Mouse (Mus musculus) intestine, embryonic 15.5 days (tissue): ENCODE results near the gene Lnx1. TPM values are rescaled to one million over a fixed set of nuclear protein-coding genes. Genes with fewer than 3 reads are reported as not detected.

ENCODE experiments used
- ATAC-seq: fragments of 200-750 bp; cut with Nextera tagmentation; 2 replicates; pipeline ENCODE4 v1.8.0; 2017; ENCODE audit warnings: moderate TSS enrichment, moderate library complexity
- H3K27ac ChIP-seq: fragments of 300-500 bp; sonication (generic); 2 replicates; pipeline ENCODE4 v1.5.1; 2015; ENCODE audit warnings: mild to moderate bottlenecking, inconsistent platforms
- H3K27me3 ChIP-seq: fragments of 300-500 bp; sonication (generic); replicated peaks from 2 replicates; pipeline ENCODE4 v1.6.1; 2015; ENCODE audit warnings: inconsistent platforms
- H3K36me3 ChIP-seq: fragments of 300-500 bp; sonication (generic); 2 replicates; pipeline ENCODE4 v1.6.1; 2015; ENCODE audit warnings: inconsistent platforms
- H3K4me1 ChIP-seq: fragments of 300-500 bp; sonication (generic); replicated peaks from 2 replicates; pipeline ENCODE4 v1.6.1; 2015; ENCODE audit warnings: inconsistent platforms
- H3K4me2 ChIP-seq: fragments of 300-500 bp; sonication (generic); replicated peaks from 2 replicates; pipeline ENCODE4 v1.6.1; 2015; ENCODE audit warnings: mild to moderate bottlenecking, inconsistent platforms
- H3K4me3 ChIP-seq: fragments of 300-500 bp; sonication (generic); replicated peaks from 2 replicates; pipeline ENCODE4 v1.5.1; 2015; ENCODE audit warnings: inconsistent platforms
- H3K9ac ChIP-seq: fragments of 300-500 bp; sonication (generic); 2 replicates; pipeline ENCODE4 v1.6.1; 2015; ENCODE audit warnings: inconsistent platforms
- H3K9me3 ChIP-seq: fragments of 300-500 bp; sonication (generic); 2 replicates; pipeline ENCODE4 v1.6.1; 2016; ENCODE audit warnings: inconsistent platforms
- WGBS: fragments of 180-500 bp; shearing (Covaris S2); methylation state at CpG from one replicate; pipeline ENCODE4 v1.1.7; 2015; 5-methylcytosine and 5-hydroxymethylcytosine counted together
- polyA plus RNA-seq: library from polyadenylated mRNA; unstranded; fragments of >200 nt; fragmentation: Nextera tagmentation; extraction: Ambion mirVana; gene quantifications from 2 replicates; pipeline ENCODE4 v1.2.1, GENCODE M21; 2015

Lnx1 gene
- polyA plus RNA-seq, 1 experiment from 2014 or later: 5.9 TPM

DNA sequence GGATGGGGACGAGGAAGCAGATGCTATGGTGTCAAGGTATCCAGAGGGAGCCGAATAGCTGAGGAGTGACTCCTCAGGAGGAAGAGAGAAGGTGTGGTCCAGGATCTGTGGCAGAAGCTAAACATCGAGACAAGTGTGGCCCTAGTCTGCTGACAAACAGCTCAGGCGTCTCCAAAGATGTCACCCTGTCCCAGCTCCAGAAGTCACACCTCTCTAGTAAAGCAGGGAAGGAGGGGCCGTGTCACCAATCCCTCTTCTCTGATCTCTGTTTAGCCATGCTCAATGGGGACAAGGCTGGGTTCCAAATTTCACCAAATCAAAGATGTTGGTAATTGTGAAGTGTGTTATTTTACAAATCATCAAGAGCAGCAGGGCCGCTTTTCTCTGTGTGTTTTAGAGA, 33.8 kb downstream of the Lnx1 start:
- Histone ChIP-seq H3K4me3 (no peak overlapping the region), H3K27ac (no peak overlapping the region), H3K27me3 (no peaks in the 10 kb centered on the region), H3K4me1 (no peaks in the 10 kb centered on the region), H3K36me3 (no peaks in the 10 kb centered on the region), H3K9ac (no peak overlapping the region), H3K9me3 (no peaks in the 10 kb centered on the region), H3K4me2 (no peak overlapping the region)
- WGBS: 69% methylated on average over 6 of the region's 6 CpGs
- no peak for ATAC-seq

- no peaks in the 10 kb centered on the region for H3K9me3 ChIP-seq
- no peak overlapping the region for H3K9ac ChIP-seq
- no peak overlapping the region for H3K4me3 ChIP-seq
- H3K4me2 ChIP-seq: no peak overlapping the region
- H3K27ac ChIP-seq: no peak overlapping the region
- no peaks in the 10 kb centered on the region for H3K4me1 ChIP-seq
- no peaks in the 10 kb centered on the region for H3K36me3 ChIP-seq
- 54% methylated on average over 1 of the region's 1 CpGs for WGBS
- no peak for ATAC-seq
- no peaks in the 10 kb centered on the region for H3K27me3 ChIP-seq
These were observed 40.1 kb downstream of the Lnx1 start for GRCm38 (mm10) chr5:74662618-74663017.

DNA sequence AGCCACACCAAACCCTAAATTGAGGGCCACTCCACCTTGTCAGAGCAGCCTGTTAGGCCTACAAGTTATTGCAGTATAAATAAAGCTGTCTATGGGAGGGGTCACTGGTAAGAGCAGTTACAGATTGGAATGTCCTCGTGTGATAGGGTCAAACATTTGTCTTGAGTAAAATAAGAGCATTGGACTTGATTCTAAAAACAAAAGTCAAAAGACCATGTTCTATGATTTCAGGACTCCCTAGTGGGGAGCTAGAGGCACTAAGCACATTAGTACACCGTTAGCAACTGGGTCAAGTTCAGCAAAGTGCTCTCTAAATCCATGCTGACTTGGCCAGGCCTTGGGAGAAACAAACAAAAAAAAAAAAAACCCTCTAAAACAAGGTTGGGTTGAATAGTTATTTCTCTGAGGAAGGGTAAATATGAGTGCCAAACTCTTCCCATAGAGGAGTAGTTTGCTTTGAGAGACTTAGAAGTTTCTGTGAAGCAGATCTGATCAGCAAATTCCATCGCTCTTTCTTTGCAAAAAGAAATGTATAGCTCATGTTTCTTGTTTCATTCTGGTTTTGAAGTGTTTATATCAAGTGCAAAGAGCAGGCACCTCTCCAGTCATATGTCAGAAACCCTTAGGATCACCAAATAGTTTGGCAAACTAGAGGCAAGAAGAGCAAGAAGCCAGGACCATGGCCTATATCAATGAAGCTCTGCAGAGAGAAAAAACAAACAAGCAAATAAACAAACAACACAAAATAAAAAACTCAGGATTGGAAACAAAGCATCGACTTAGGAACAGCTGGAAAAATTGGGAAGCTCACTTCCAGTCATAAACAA, 40.8 kb downstream of the Lnx1 start:
- Histone ChIP-seq H3K27me3 (no peaks in the 10 kb centered on the region), H3K36me3 (no peaks in the 10 kb centered on the region), H3K27ac (no peak overlapping the region), H3K9ac (no peak overlapping the region), H3K4me3 (no peak overlapping the region), H3K4me2 (no peak overlapping the region), H3K9me3 (no peaks in the 10 kb centered on the region), H3K4me1 (no peaks in the 10 kb centered on the region)
- WGBS: 48% methylated on average over 4 of the region's 4 CpGs
- no peak for ATAC-seq

- Histone ChIP-seq H3K4me1 (no peaks in the 10 kb centered on the region), H3K27me3 (no peaks in the 10 kb centered on the region), H3K4me3 (no peak overlapping the region), H3K9ac (no peak overlapping the region), H3K4me2 (no peak overlapping the region), H3K27ac (no peak overlapping the region), H3K36me3 (no peaks in the 10 kb centered on the region), H3K9me3 (no peaks in the 10 kb centered on the region)
- 62% methylated on average over 4 of the region's 4 CpGs for WGBS
- ATAC-seq: no peak
These were observed 42.9 kb downstream of the Lnx1 start for GRCm38 (mm10) chr5:74659856-74660255.

DNA sequence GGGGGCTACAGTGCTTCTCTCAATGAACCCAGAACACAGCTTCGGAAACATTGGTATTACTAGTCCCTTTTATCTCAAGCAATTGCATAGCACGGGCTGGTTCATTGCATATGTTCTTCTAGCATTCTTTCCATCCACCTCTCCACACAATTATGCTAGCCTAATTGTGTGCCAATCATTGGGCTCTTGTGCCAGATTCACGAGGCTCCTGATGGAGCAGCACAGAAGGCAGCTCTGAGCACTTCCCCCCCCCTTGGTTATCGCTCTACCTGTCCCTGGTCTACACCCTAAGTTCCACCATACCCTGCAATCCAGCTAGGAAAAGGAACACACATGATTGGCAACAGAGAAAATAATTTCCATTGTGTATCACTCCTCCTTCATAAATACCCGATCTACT, 43.4 kb downstream of the Lnx1 start:
- no peaks in the 10 kb centered on the region for H3K9me3 ChIP-seq
- H3K4me1 ChIP-seq: no peaks in the 10 kb centered on the region
- WGBS: 92% methylated on average over 5 of the region's 5 CpGs
- no peaks in the 10 kb centered on the region for H3K36me3 ChIP-seq
- H3K4me2 ChIP-seq: no peak overlapping the region
- H3K27ac ChIP-seq: no peak overlapping the region
- no peak overlapping the region for H3K9ac ChIP-seq
- H3K4me3 ChIP-seq: no peak overlapping the region
- no peaks in the 10 kb centered on the region for H3K27me3 ChIP-seq
- ATAC-seq: no peak

DNA sequence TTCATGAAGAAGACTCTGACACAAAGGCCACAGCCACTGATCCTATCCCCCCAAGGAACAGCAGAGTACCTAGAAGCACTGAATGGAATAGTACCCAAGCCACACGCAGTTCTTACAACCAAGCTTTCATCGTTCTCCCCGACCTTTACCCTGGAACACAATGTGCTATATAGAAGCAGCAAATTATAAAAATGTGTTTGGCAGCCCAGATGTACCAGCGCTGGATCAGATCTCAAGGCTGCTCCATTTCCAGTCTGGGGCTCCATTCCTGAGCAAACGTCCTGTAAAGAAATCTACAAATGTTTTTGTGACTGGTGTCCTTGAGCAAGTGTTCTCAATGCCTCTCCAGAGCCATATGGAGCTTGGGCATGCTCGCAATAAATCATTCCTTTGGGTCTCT, 44.8 kb downstream of the Lnx1 start:
- WGBS: 83% methylated on average over 6 of the region's 6 CpGs
- no peaks in the 10 kb centered on the region for H3K36me3 ChIP-seq
- H3K9ac ChIP-seq: no peak overlapping the region
- ATAC-seq: no peak
- no peak overlapping the region for H3K27ac ChIP-seq
- no peaks in the 10 kb centered on the region for H3K27me3 ChIP-seq
- no peak overlapping the region for H3K4me3 ChIP-seq
- H3K4me2 ChIP-seq: no peak overlapping the region
- no peaks in the 10 kb centered on the region for H3K4me1 ChIP-seq
- H3K9me3 ChIP-seq: no peaks in the 10 kb centered on the region

DNA sequence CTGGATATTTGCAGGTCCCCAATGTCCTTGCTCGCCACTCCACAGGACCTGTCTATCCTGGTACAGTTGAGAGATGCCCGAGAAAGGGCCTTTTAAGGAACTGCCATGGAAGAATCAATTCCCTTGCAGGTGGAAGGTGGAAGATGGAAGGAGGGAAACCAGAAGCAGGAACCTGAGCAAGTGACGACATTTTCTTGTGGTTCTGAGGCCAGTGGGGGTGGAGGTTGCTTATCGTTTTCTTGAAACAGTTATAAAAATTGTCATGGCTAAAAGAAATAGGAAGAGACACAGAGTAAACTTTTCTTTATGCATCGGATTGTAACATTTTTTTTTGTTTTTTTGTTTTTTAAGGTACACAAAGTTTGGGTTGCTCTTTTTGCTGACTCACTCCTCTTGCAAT, 46.3 kb downstream of the Lnx1 start:
- 87% methylated on average over 5 of the region's 5 CpGs for WGBS
- ATAC-seq: no peak
- H3K4me3 ChIP-seq: no peak overlapping the region
- no peaks in the 10 kb centered on the region for H3K9me3 ChIP-seq
- H3K36me3 ChIP-seq: no peaks in the 10 kb centered on the region
- no peaks in the 10 kb centered on the region for H3K4me1 ChIP-seq
- no peak overlapping the region for H3K9ac ChIP-seq
- H3K27me3 ChIP-seq: no peaks in the 10 kb centered on the region
- H3K27ac ChIP-seq: no peak overlapping the region
- H3K4me2 ChIP-seq: no peak overlapping the region

DNA sequence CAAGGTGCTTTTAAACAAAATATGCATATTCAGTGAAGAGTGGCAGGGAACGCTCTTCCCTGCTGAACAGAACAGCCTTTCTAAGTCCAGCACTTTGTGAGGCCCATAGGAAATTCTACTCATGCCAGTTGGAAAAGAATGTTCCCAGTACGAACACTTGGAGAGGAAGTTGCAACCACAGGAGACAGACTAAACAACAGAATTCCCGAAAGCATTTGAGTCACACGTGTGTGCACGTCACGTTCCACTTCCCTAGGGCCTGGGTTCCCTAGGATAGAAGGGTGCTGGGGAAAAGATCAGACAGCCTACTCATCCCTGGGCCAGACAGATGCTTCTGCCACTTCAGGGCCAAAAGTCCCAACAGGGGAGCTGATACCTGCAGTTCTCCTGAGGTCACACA, 48.2 kb downstream of the Lnx1 start:
- no peak overlapping the region for H3K4me3 ChIP-seq
- ATAC-seq: no peak
- no peak overlapping the region for H3K4me2 ChIP-seq
- no peaks in the 10 kb centered on the region for H3K27me3 ChIP-seq
- H3K9me3 ChIP-seq: no peaks in the 10 kb centered on the region
- no peak overlapping the region for H3K27ac ChIP-seq
- H3K4me1 ChIP-seq: no peaks in the 10 kb centered on the region
- no peaks in the 10 kb centered on the region for H3K36me3 ChIP-seq
- 60% methylated on average over 6 of the region's 6 CpGs for WGBS
- no peak overlapping the region for H3K9ac ChIP-seq

GRCm38 (mm10) chr5:74653766-74654165, 48.9 kb downstream of the Lnx1 start:
- Histone ChIP-seq H3K36me3 (no peaks in the 10 kb centered on the region), H3K9ac (no peak overlapping the region), H3K27ac (no peak overlapping the region), H3K27me3 (no peaks in the 10 kb centered on the region), H3K4me1 (no peaks in the 10 kb centered on the region), H3K4me3 (no peak overlapping the region), H3K4me2 (no peak overlapping the region), H3K9me3 (no peaks in the 10 kb centered on the region)
- ATAC-seq: no peak
- 75% methylated on average over 10 of the region's 10 CpGs for WGBS

DNA sequence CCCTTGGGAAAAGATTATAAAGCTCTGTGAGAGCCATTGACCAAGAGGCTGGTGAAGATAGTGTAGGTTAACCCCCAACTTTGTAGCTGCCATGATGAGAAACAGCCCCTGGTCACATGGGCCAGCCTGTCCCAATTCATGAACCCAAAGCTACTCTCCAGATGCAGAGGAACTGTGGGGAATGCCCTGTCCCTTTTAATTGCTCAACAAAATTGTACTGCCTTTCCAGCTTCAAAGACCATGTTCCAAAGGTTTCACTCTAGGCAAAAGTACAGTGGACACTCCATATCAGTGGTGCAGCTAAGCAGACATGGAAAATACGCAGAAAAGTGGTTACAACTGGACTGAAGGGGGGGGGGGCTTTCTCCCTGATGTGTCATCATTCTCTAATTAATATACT, 53.6 kb downstream of the Lnx1 start:
- H3K4me3 ChIP-seq: no peak overlapping the region
- no peak for ATAC-seq
- no peaks in the 10 kb centered on the region for H3K36me3 ChIP-seq
- H3K27ac ChIP-seq: no peak overlapping the region
- H3K9me3 ChIP-seq: no peaks in the 10 kb centered on the region
- H3K27me3 ChIP-seq: no peaks in the 10 kb centered on the region
- no peak overlapping the region for H3K4me2 ChIP-seq
- H3K4me1 ChIP-seq: no peaks in the 10 kb centered on the region
- H3K9ac ChIP-seq: no peak overlapping the region
- WGBS: 93% methylated on average over 1 of the region's 1 CpGs

DNA sequence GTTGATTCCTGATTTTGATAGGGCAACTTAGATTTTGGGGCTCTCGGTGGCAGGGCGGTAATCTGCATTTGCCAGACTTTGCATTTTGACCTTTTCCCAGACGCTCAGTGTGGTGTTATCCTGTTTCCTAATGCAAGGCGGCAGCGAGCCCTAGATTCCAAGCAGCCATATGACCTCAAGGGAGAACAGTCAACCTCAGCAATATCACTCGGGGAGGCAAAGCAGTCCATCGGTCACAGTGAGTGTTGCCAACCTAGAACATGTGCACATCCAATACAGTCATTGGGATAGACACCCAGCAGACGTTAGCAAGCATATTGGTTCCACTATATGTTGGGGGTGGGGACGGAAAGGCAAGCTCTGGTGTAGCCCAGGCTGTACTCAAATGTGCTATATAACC, 54.5 kb downstream of the Lnx1 start:
- no peak overlapping the region for H3K9ac ChIP-seq
- no peak for ATAC-seq
- no peaks in the 10 kb centered on the region for H3K36me3 ChIP-seq
- H3K27me3 ChIP-seq: no peaks in the 10 kb centered on the region
- no peaks in the 10 kb centered on the region for H3K4me1 ChIP-seq
- H3K27ac ChIP-seq: no peak overlapping the region
- WGBS: 86% methylated on average over 9 of the region's 9 CpGs
- no peaks in the 10 kb centered on the region for H3K9me3 ChIP-seq
- no peak overlapping the region for H3K4me3 ChIP-seq
- H3K4me2 ChIP-seq: no peak overlapping the region

DNA sequence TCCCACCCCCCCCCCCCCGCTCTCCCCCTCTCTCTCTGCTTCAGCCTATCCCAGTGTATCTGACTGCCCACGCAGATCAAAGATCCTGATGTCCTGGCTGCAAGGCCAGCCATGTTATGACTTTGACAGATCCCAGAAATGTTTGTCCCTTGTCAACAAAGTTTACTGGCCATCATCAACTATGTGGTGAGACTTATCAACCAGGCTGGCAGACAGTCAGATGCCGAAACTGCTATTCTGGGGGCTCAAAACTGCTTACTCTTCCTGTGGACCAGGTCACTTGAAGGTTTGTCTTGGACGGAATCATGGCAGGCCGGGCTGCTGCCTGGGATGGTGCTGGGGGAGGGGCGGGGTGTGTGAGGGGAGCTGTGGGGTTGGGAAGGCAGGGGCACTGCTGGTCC, 55.1 kb downstream of the Lnx1 start:
- ATAC-seq: no peak
- no peak overlapping the region for H3K4me2 ChIP-seq

GRCm38 (mm10) chr5:74642291-74642690, 60.4 kb downstream of the Lnx1 start:
- Histone ChIP-seq H3K4me1 (no peaks in the 10 kb centered on the region), H3K9ac (no peak overlapping the region), H3K4me3 (no peak overlapping the region), H3K4me2 (no peak overlapping the region), H3K9me3 (no peaks in the 10 kb centered on the region), H3K27me3 (no peaks in the 10 kb centered on the region), H3K27ac (no peak overlapping the region), H3K36me3 (no peaks in the 10 kb centered on the region)
- no peak for ATAC-seq
- WGBS: 65% methylated on average over 2 of the region's 2 CpGs

More for the DNA sequence above, 55.1 kb downstream of the Lnx1 start:
- H3K27ac ChIP-seq: no peak overlapping the region
- no peak overlapping the region for H3K4me3 ChIP-seq
- 37% methylated on average over 5 of the region's 6 CpGs for WGBS
- H3K9me3 ChIP-seq: no peaks in the 10 kb centered on the region
- H3K27me3 ChIP-seq: no peaks in the 10 kb centered on the region
- H3K4me1 ChIP-seq: no peaks in the 10 kb centered on the region
- no peak overlapping the region for H3K9ac ChIP-seq
- H3K36me3 ChIP-seq: no peaks in the 10 kb centered on the region
